Mouse (Mus musculus) cerebellum, adult 2 months (tissue): ENCODE measurements around the gene Ubald1.

ENCODE experiments used
- CTCF ChIP-seq: fragments of 200-500 bp; IDR thresholded peaks from 2 replicates; pipeline ENCODE4 v1.5.1; 2011; ENCODE audit warnings: low read depth, mild to moderate bottlenecking, control low read depth, low read length, moderate library complexity, borderline replicate concordance; ENCODE audit not compliant: insufficient read depth
- POLR2A ChIP-seq: fragments of 200-500 bp; IDR thresholded peaks from 2 replicates; pipeline ENCODE4 v1.6.1; 2011; ENCODE audit warnings: low read length, control low read depth, borderline replicate concordance; ENCODE audit not compliant: insufficient read depth

DNA sequence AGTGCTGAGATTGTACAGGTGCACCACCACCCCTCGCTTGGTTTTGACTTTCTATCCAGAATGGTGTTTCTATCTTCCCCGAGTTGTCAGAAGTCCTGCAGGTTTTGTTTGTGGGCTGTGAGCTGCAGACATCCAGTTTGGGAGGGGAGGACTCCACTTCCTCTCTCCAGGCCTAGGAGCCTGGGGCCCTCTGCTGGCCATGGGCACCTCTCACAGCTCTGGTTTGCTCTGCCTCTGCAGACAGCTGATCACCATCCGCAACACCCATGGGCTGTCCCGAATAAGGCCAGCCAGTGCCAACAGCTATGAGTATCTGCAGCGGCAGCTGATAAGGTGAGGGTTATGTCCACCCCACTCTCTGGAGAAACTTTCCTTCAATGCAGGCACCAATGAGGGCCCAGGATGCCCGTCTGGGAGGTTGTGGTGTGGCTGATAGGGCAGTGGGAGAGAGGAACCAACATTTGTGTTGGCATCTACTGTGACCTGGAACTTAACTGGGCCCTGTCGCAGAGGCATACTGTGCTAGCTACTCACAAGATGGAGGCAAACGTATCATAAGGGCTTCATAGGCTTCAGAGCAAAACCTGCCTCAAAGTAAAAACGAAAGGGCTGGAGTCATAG lies 17.1 kb downstream of the Ubald1 start:
- TF ChIP-seq POLR2A (0 out of 2 replicates have a peak, but pooled peaks have one; percentile 11), CTCF (peak; percentile 74)
